Mouse (Mus musculus): ENCODE measurements around the gene Abca2. TPM values are rescaled to one million over a fixed set of nuclear protein-coding genes. Genes with fewer than 3 reads are reported as not detected.

The Abca2 gene
- polyA plus RNA-seq, 1 experiment: 7.5 TPM

GRCm38 (mm10) chr2:25482969-25483368 is 54.5 kb downstream of the Abca2 start:
- WGBS: 26% methylated on average over 7 of the region's 7 CpGs
- DNase-seq (ENCODE audit: low read depth, low spot score): no peak

GRCm38 (mm10) chr2:25484901-25485647 is 56.6 kb downstream of the Abca2 start:
- DNase-seq (ENCODE audit: low read depth, low spot score): no peak
- WGBS: 30% methylated on average over 11 of the region's 11 CpGs

GRCm38 (mm10) chr2:25487965-25488670 is 59.6 kb downstream of the Abca2 start:
- no peak for DNase-seq (ENCODE audit: low read depth, low spot score)
- 56% methylated on average over 6 of the region's 6 CpGs for WGBS

- no peak for DNase-seq (ENCODE audit: low read depth, low spot score)
- WGBS: 68% methylated on average over 7 of the region's 7 CpGs
Measured at GRCm38 (mm10) chr2:25488671-25489068, 60.2 kb downstream of the Abca2 start.

- DNase-seq (ENCODE audit: low read depth, low spot score): no peak
- WGBS: 88% methylated on average over 5 of the region's 5 CpGs
Measured at GRCm38 (mm10) chr2:25492988-25493387, 64.5 kb downstream of the Abca2 start.

GRCm38 (mm10) chr2:25493476-25493961 is 65.0 kb downstream of the Abca2 start, which contains the start of gene Lcn12:
Gene Lcn12 (minus strand): TSS chr2:25493911.
- DNase-seq (ENCODE audit: low read depth, low spot score): no peak
- 82% methylated on average over 5 of the region's 5 CpGs for WGBS

GRCm38 (mm10) chr2:25496462-25496861 is 68.0 kb downstream of the Abca2 start:
- DNase-seq (ENCODE audit: low read depth, low spot score): no peak
- 42% methylated on average over 4 of the region's 4 CpGs for WGBS

Other genes with a start within 250 kb of the Abca2 start
- gene Nrarp, start 247.9 kb upstream of the Abca2 start, polyA plus RNA-seq (2012; rRNA removed): 23.6 and 24.9 TPM in 2 replicates
- 22.7 and 31.7 TPM in 2 replicates for gene Tor4a, start 231.8 kb upstream of the Abca2 start, polyA plus RNA-seq (2012; rRNA removed)
- 60.9 and 89.7 TPM in 2 replicates for gene Nelfb, start 217.2 kb upstream of the Abca2 start, polyA plus RNA-seq (2012; rRNA removed)
- gene Stpg3, start 214.1 kb upstream of the Abca2 start, polyA plus RNA-seq (2012; rRNA removed): not detected in 2 replicates
- gene Fam166a, start 210.0 kb upstream of the Abca2 start, polyA plus RNA-seq (2012; rRNA removed): not detected in 2 replicates
- gene Tubb4b, start 204.0 kb upstream of the Abca2 start, polyA plus RNA-seq (2012; rRNA removed): 937 and 978 TPM in 2 replicates
- 0.52 and 2.9 TPM in 2 replicates for gene Slc34a3, start 194.3 kb upstream of the Abca2 start, polyA plus RNA-seq (2012; rRNA removed)
- gene Rnf224, start 191.9 kb upstream of the Abca2 start, polyA plus RNA-seq (2012; rRNA removed): not detected in 2 replicates
- gene Rnf208, start 186.4 kb upstream of the Abca2 start, polyA plus RNA-seq (2012; rRNA removed): 18.0 and 33.6 TPM in 2 replicates
- 1.6 and 1.8 TPM in 2 replicates for gene Cysrt1, start 186.3 kb upstream of the Abca2 start, polyA plus RNA-seq (2012; rRNA removed)
- gene AL732309.1, start 181.8 kb upstream of the Abca2 start, polyA plus RNA-seq (2012; rRNA removed): 24.7 and 33.9 TPM in 2 replicates
- 30.4 and 35.0 TPM in 2 replicates for gene Tmem203, start 173.3 kb upstream of the Abca2 start, polyA plus RNA-seq (2012; rRNA removed)
- 212 and 278 TPM in 2 replicates for gene Tprn, start 166.1 kb upstream of the Abca2 start, polyA plus RNA-seq (2012; rRNA removed)
- 47.8 and 56.0 TPM in 2 replicates for gene Ssna1, start 156.3 kb upstream of the Abca2 start, polyA plus RNA-seq (2012; rRNA removed)
- 64.2 and 103 TPM in 2 replicates for gene Anapc2, start 156.2 kb upstream of the Abca2 start, polyA plus RNA-seq (2012; rRNA removed)
- not detected in 2 replicates for gene Tmem210, start 140.6 kb upstream of the Abca2 start, polyA plus RNA-seq (2012; rRNA removed)
- gene Lrrc26, start 138.8 kb upstream of the Abca2 start, polyA plus RNA-seq (2012; rRNA removed): 92.7 and 108 TPM in 2 replicates
- 0.48 and 0.63 TPM in 2 replicates for gene Grin1, start 109.5 kb upstream of the Abca2 start, polyA plus RNA-seq (2012; rRNA removed)
- gene Man1b1, start 96.4 kb upstream of the Abca2 start, polyA plus RNA-seq (2012; rRNA removed): 27.5 and 31.2 TPM in 2 replicates
- 24.2 and 28.6 TPM in 2 replicates for gene Dpp7, start 72.3 kb upstream of the Abca2 start, polyA plus RNA-seq (2012; rRNA removed)
- gene Uap1l1, start 63.0 kb upstream of the Abca2 start, polyA plus RNA-seq (2012; rRNA removed): 61.6 and 68.8 TPM in 2 replicates
- gene Sapcd2, start 56.4 kb upstream of the Abca2 start, polyA plus RNA-seq (2012; rRNA removed): 26.0 and 26.7 TPM in 2 replicates
- gene Entpd2, start 32.8 kb upstream of the Abca2 start, polyA plus RNA-seq (2012; rRNA removed): 36.7 and 40.4 TPM in 2 replicates
- gene Npdc1, start 29.4 kb upstream of the Abca2 start, polyA plus RNA-seq (2012; rRNA removed): 91.9 and 126 TPM in 2 replicates
- 0.52 and 0.88 TPM in 2 replicates for gene Fut7, start 5.4 kb upstream of the Abca2 start, polyA plus RNA-seq (2012; rRNA removed)
- gene Clic3, start 28.1 kb downstream of the Abca2 start, polyA plus RNA-seq (2012; rRNA removed): 1.3 and 1.4 TPM in 2 replicates
- 45.6 and 48.9 TPM in 2 replicates for gene Paxx, start 32.4 kb downstream of the Abca2 start, polyA plus RNA-seq (2012; rRNA removed)
- 0.53 and 1.0 TPM in 2 replicates for gene Ptgds, start 41.3 kb downstream of the Abca2 start, polyA plus RNA-seq (2012; rRNA removed)
- gene Lcn12, start 65.2 kb downstream of the Abca2 start, polyA plus RNA-seq (2012; rRNA removed): not detected in 2 replicates
- 26.7 and 31.7 TPM in 2 replicates for gene Fbxw5, start 72.0 kb downstream of the Abca2 start, polyA plus RNA-seq (2012; rRNA removed)
- gene C8g, start 73.0 kb downstream of the Abca2 start, polyA plus RNA-seq (2012; rRNA removed): 2.1 and 2.9 TPM in 2 replicates
- 19.6 and 20.8 TPM in 2 replicates for gene Traf2, start 118.2 kb downstream of the Abca2 start, polyA plus RNA-seq (2012; rRNA removed)
- 200 and 273 TPM in 2 replicates for gene Edf1, start 129.1 kb downstream of the Abca2 start, polyA plus RNA-seq (2012; rRNA removed)
- gene Mamdc4, start 146.1 kb downstream of the Abca2 start, polyA plus RNA-seq (2012; rRNA removed): 0.97 and 8.1 TPM in 2 replicates
- 37.3 and 44.6 TPM in 2 replicates for gene Phpt1, start 146.5 kb downstream of the Abca2 start, polyA plus RNA-seq (2012; rRNA removed)
- gene Ajm1, start 153.1 kb downstream of the Abca2 start, polyA plus RNA-seq (2012; rRNA removed): 0.43 and 0.69 TPM in 2 replicates
- gene Rabl6, start 179.8 kb downstream of the Abca2 start, polyA plus RNA-seq (2012; rRNA removed): 35.8 and 52.6 TPM in 2 replicates
- not detected in 2 replicates for gene Ccdc183, start 189.0 kb downstream of the Abca2 start, polyA plus RNA-seq (2012; rRNA removed)
- gene Tmem141, start 193.3 kb downstream of the Abca2 start, polyA plus RNA-seq (2012; rRNA removed): 17.2 and 19.4 TPM in 2 replicates
- 1.9 TPM in 2 replicates for gene Fcna, start 199.3 kb downstream of the Abca2 start, polyA plus RNA-seq (2012; rRNA removed)
- gene Lcn8, start 224.4 kb downstream of the Abca2 start, polyA plus RNA-seq (2012; rRNA removed): 1.4 TPM in 1 of 2 replicates, not detected in the other
- 0.74 TPM in 1 of 2 replicates, not detected in the other for gene Lcn5, start 229.2 kb downstream of the Abca2 start, polyA plus RNA-seq (2012; rRNA removed)
- not detected in 2 replicates for gene Lcn6, start 248.1 kb downstream of the Abca2 start, polyA plus RNA-seq (2012; rRNA removed)